Mouse (Mus musculus): ENCODE data around the gene Nr2e3.

DNA sequence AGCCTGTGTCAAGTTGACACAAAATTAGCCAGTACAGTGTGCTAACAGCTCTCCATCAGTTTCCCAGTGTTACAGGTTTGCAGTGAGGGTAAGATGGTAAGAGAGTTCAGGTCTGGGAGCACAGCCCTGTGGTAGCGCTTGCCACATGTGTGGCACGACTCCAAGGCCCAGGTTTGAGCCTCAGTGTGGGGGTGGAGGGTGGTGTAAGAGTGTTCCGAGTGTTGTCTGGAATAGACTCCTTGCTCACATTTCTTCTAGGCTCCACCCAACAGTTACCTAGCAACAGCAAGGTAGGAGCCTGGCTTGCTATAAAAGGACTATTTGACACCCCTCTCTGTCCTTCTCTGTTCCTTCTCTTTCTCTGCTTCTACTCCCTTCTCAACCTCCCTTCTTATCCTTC lies 3.9 kb upstream of the Nr2e3 start:
- TF ChIP-seq CTCF (IDR thresholded peaks at IDR 0.05; ENCODE audit: low read depth, low read length) (no peak), POLR2AphosphoS5 (IDR thresholded peaks at IDR 0.05; ENCODE audit: insufficient replicate concordance, low read depth, low read length) (no peak), TAL1 (conservative IDR thresholded peaks at IDR 0.05; ENCODE audit: low read depth, low read length) (no peak), GATA1 (IDR thresholded peaks at IDR 0.05; ENCODE audit: borderline replicate concordance, low read length) (no peak), GATA2 (IDR thresholded peaks at IDR 0.05; ENCODE audit: borderline replicate concordance, low read depth, low read length) (no peak)
